Mouse (Mus musculus) small intestine, adult 2 months (tissue): ENCODE results near the gene Lrrc28.

ENCODE experiments used
- CTCF ChIP-seq: fragments of 200-500 bp; IDR thresholded peaks from 2 replicates; pipeline ENCODE4 v1.5.1; 2012; ENCODE audit warnings: low read depth, mild to moderate bottlenecking, control low read depth, inconsistent platforms, low read length, moderate library complexity, mixed read lengths; ENCODE audit not compliant: insufficient replicate concordance, insufficient read length; ENCODE audit errors: extremely low read depth
- POLR2A ChIP-seq: fragments of 200-500 bp; IDR thresholded peaks from 2 replicates; pipeline ENCODE4 v1.6.1; 2012; ENCODE audit warnings: low read depth, mild to moderate bottlenecking, control low read depth, inconsistent platforms, low read length, moderate library complexity

DNA sequence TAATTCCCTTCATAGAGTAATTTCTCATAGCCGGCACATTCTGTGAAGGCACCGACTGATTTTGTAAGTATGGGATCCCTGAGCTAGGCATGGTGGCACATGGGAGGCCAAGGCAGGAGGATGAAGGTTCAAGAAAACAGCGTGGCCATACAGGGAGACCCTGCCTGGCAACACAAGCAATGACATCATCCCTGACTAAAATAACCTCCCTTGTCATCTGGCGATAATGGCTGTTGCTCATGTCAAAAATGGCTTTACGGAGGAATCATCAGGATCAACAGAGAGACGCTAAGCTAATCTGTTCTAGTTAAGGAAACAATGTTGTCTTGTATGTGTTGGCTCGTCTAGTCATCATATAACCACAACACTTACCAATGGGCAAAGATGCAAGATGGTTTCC, 85.6 kb downstream of the Lrrc28 start:
- TF ChIP-seq POLR2A: no peak
- TF ChIP-seq CTCF: no peak
